Mouse (Mus musculus) heart, postnatal 36 days (tissue): ENCODE data around the gene Epb42. TPM values are rescaled to one million over a fixed set of nuclear protein-coding genes. Genes with fewer than 3 reads are reported as not detected.
"Not testable (repeated sequence)": the region's sequence is repeated elsewhere in the genome, so short reads cannot be mapped to it uniquely, and the experiment has no call there.

Experiments used
- DNase-seq, 2 experiments: peaks; one replicate each; pipeline ENCODE4 v3.0.0; 2021 to 2022
- intact Hi-C: fragments of 180-260 bp; cut with DNase I; formaldehyde crosslinking; loops from one replicate; pipeline ENCODE4 v1.15.1; 2025
- total RNA-seq, 2 experiments: library from RNA; stranded (reverse); gene quantifications; 2 replicates each; pipeline ENCODE4 v1.2.3; 2021

The Epb42 gene
- total RNA-seq = under 1 TPM; 0.11 to 0.46 TPM

DNA sequence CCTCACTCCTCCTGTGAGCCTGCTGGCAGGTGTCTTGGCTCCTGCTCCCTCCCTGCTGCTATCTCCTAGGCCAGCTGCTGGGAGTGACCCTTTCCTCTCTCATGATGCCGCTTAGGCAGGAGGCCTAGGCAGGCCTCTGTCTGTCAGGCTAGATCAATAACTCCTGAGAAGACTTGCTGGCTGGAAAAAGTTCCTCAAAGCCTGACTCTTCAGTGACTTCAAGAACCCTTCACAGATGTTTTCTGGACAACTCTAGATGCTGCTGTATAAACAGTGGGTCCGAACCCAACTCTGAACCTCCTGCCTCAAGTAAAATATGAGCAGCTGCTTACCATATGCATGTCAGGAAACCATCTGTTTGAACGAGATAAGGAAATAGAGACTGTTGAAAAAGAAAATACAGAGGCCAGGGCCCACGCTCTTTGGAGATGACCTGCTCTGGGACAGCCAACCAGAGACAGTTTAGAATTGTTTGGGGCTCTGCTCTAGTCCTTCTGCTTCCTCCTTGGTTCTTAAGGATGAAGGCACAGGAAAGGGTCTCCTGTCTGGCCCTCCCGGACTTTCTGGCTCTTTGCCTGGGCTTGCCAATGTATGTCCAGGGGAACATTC lies at the start of gene Epb42:
Gene Epb42 (minus strand): TSS at position 340 of the 609 bp plus-strand sequence.
- intact Hi-C loops = no loop called here
- no peak for DNase-seq

- intact Hi-C loops = no loop called here
- DNase-seq = no peak
Measured at GRCm38 (mm10) chr2:121085480-121086185, 48.8 kb upstream of the Epb42 start, which contains the start of gene Tgm5. Tgm5 (minus strand) TSS chr2:121085841.

DNA sequence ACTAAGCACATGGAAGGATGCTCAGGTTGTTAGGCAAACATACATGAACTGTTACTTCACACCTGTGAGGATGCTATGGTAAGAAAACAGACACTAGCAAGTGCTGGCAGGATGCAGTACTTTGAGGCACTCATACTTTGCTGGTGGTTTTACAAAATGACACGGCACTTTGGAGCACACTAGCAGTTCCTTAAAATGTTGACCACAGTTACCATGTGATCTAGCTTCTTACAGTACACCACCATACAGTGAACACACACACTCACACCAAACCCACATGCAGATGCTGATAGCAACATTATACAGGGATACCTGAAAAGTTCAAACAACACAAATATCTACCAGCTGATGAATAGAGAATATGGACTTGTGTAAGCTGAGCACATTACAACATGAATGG lies 45.8 kb upstream of the Epb42 start:
- intact Hi-C loops = no loop called here
- DNase-seq = no peak

DNA sequence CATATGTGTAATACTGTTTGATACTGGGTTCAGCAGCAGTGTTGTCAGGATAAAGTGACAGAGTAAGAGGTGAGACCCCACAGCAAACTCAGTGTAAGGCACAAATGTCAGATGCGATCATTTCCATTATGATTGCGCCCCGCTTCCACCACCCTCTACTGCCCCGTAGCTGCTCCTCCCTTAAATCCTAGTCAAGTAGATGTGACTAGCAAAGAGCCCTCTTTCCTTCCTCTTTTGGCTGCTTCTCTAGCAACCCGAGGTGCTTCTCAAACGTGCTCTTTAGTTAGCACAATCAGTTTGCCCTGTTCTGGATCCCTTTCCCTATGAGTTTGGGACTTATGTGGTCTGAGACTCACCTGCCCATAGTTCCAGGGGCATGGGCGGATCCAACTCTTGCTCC lies 37.9 kb upstream of the Epb42 start:
- no peak for DNase-seq
- intact Hi-C loops = no loop called here

DNA sequence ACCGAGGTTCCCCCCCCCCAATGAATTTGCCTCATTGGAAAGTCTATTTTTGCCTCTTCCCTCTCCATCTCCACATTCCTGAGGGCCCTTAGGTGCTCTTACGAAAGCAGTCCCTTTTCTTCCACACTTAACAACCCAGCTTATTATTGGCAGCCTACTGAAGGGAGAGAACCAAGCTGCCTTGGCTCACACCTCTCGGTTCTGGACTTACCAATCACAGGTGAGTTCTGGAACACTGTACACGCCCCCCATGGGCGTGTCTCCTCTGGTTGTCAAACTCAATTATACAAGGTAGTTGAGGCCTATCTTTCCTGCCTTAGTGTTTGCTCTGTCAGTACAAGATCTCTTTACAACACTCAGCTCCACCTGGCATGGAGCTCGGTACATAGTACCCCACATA lies 35.0 kb upstream of the Epb42 start:
- no peak for DNase-seq
- intact Hi-C loops = no loop called here

DNA sequence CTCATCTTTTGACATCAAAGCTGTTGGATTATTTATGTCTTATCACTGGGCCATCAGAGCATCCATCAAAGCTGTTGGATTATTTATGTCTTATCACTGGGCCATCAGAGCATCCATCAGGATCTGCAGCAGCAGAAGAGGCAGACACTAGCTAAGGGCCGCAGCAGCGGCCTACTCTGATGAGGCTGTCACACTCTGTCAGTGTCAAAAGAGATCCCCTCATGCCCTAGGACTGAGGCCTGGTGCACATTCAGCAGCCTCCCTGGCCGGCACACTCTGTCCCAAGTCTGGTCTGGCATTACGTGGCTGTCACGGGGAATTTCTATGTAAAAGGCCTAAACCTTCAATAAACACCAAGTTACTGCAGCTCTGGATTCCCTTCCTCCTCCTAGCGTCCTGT lies 32.6 kb upstream of the Epb42 start:
- intact Hi-C loops = no loop called here
- no peak for DNase-seq

GRCm38 (mm10) chr2:121067116-121067515 lies 30.2 kb upstream of the Epb42 start:
- no peak for DNase-seq
- intact Hi-C loops = no loop called here

DNA sequence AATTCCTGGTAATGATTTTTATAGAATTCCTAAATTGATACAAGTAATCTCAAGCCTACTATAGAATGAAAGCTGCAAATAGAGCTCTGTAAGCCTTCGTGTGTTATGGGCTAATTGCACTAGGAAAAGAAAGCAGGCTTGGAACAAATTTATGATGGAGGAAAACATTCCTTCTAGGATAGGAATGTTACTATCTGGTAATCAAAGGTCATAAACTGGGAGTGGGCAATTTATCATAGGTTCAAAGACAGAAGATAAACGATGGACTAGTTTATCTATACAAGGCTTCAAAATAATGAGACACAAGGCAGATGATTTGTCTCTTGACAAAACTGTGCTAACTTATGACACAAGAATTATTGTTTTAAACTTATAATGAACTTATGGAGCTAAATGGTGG lies 24.4 kb upstream of the Epb42 start:
- no peak for DNase-seq
- intact Hi-C loops = no loop called here

GRCm38 (mm10) chr2:121057997-121058396 lies 21.1 kb upstream of the Epb42 start:
- no peak for DNase-seq
- intact Hi-C loops = no loop called here

GRCm38 (mm10) chr2:121055915-121056314 lies 19.0 kb upstream of the Epb42 start:
- intact Hi-C loops = no loop called here

GRCm38 (mm10) chr2:121054060-121054459 lies 17.2 kb upstream of the Epb42 start:
- no peak for DNase-seq
- intact Hi-C loops = no loop called here

More at GRCm38 (mm10) chr2:121055915-121056314, 19.0 kb upstream of the Epb42 start:
- no peak for DNase-seq

- intact Hi-C loops = no loop called here
- DNase-seq = no peak
Measured at GRCm38 (mm10) chr2:121052176-121052575, 15.3 kb upstream of the Epb42 start.

DNA sequence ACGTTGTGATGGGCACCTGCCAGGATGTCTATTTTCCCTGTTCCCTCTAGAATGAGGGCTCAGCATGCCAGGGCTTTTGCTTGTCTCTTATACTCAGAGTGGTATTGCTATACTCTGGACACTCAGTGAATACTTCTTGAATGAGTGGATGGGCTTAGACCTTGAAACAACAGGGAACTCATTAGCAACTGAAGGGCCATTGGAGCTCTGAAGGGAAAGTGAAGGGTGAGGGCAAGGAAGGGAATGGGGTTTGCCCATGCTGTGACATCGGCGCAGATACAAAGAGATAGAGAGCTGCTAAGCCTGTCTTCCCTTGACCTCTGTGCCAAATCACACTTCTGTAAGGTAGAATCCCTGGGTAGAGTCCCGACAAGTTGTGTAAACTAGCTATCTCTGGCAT lies 8.8 kb upstream of the Epb42 start:
- intact Hi-C loops = no loop called here
- no peak for DNase-seq

DNA sequence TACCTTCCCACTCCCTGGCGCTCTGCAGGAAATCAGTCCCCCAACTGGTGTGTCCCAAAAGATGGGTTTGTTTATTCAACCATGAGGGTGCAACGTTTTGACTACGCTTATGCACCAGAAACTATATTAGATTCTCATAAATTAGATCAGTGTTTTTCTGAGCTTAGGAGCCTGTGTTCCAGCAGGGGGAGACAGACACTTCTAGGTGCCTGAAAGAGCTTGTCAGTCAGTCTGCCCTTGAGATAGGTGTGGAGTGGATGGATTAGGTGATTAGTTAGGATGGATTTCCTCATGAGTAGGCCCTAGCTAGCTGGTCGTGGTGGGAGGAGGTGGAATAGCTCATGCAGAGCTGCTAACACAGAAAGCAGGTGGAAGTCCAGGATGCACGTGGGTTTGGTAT lies 4.2 kb upstream of the Epb42 start:
- peak; percentile 4 to 7 for DNase-seq
- intact Hi-C loops = loop anchor here (1.0 kb wide), 1 partner anchor 61 kb away; no protein-coding TSS in a partner anchor

DNA sequence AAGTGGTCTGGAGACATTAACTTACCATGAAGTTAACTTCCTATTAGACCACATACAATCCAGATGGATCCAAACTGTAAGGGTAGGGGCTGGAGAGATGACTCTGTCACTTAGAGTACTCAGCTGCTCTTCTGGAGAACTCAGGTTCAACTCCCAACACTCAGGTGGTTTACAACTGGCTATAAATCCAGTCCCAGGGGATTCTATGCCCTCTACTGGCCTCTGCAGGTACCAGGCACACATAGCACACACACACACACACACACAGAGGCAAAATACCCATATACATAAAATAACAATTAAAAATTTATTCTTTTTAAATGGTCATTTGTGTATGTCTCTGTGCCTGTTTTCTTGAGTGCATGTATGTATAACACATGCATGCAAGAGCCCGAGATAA lies 2.5 kb upstream of the Epb42 start:
- intact Hi-C loops = no loop called here
- DNase-seq = no peak

DNA sequence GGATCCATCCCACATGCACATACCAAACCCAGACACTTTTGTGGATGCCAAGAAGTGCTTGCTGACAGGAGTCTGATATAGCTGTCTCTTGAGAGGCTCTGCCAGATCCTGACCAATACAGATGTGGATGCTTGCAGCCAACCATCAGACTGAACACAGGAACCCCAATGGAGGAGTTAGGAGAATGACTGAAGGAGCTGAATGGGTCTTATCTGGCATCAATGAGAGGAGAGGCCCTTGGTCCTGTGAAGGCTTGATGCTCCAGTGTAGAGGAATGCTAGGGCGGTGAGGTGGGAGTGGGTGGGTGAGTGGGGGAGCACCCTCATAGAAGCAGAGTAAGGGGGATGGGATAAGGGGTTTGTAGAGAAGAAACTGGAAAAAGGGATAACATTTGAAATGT lies 2.0 kb upstream of the Epb42 start:
- intact Hi-C loops, DNase-seq: not testable (repeated sequence)

- intact Hi-C loops = no loop called here
- no peak for DNase-seq
Measured at GRCm38 (mm10) chr2:121022918-121023317, 14.0 kb downstream of the Epb42 start.

DNA sequence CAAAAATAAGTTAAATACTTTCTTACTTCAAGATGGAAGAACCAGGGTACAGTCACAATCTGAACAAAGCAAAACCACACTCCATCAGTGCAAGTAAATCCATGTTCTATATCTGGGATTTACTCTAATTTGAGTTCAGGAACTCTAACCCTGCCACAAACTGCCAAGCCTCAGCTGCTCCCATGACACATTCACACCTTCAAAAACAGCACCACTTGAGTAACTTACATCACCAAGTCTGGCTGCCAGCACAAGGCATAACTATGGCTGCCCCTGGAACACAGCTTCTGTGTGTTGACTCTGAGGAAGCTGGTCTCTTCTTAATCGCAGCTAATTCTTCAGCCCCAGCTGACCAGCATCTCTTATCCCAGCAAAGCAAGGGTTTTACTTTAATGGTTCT lies 19.7 kb downstream of the Epb42 start:
- DNase-seq = peak in 1 of 2 experiments; percentile 6
- intact Hi-C loops = no loop called here

DNA sequence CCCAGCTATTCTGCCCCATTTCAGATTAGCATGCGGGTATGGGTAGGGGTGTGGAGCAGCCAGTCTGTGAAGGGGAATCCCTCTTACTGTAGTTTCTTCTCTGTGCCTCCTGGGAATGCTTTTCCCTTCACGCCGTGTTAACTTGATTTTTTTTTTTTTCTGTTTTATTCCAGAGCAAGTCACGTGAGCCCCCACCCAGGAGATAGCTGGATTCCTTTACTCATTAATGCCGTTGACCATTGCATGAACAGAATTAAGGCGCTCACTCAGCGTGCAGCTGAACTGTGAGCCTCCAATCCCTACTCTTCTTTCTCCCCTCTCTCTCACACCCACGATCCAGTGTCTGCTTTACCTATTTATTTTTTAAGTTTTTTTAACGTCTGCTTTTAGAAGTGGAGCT lies 20.6 kb downstream of the Epb42 start:
- intact Hi-C loops = no loop called here
- no peak for DNase-seq

GRCm38 (mm10) chr2:121015507-121015906 lies 21.4 kb downstream of the Epb42 start:
- no peak for DNase-seq
- intact Hi-C loops = no loop called here

- no peak for DNase-seq
- intact Hi-C loops = no loop called here
Measured at GRCm38 (mm10) chr2:121012676-121013075, 24.2 kb downstream of the Epb42 start.

GRCm38 (mm10) chr2:121009071-121009677 lies 27.7 kb downstream of the Epb42 start:
- no peak for DNase-seq
- intact Hi-C loops = loop anchor here (2.0 kb wide), 1 partner anchor 38 kb away; the partner anchor contains the start of gene Ubr1
